Mouse (Mus musculus) embryonic facial prominence, embryonic 14.5 days (tissue): ENCODE results near the gene Paxip1. TPM values are rescaled to one million over a fixed set of nuclear protein-coding genes. Genes with fewer than 3 reads are reported as not detected.

Source experiments
- ATAC-seq: fragments of 200-750 bp; cut with Nextera tagmentation; 2 replicates; pipeline ENCODE4 v1.8.0; 2017; ENCODE audit warnings: low read depth, moderate number of reproducible peaks, moderate TSS enrichment
- DNase-seq: peaks from one replicate; pipeline ENCODE4 v3.0.0-alpha.2; 2015; ENCODE audit warnings: low spot score
- H3K27ac ChIP-seq: fragments of 300-500 bp; sonication (generic); replicated peaks from 2 replicates; pipeline ENCODE4 v1.5.1; 2014; ENCODE audit warnings: low read depth, mild to moderate bottlenecking, low read length, moderate library complexity
- H3K27me3 ChIP-seq: fragments of 300-500 bp; sonication (generic); replicated peaks from 2 replicates; pipeline ENCODE4 v1.6.1; 2014; ENCODE audit warnings: low read length; ENCODE audit not compliant: control insufficient read depth, insufficient read depth
- H3K36me3 ChIP-seq: fragments of 300-500 bp; sonication (generic); 2 replicates; pipeline ENCODE4 v1.6.1; 2014; ENCODE audit warnings: low read length, mixed read lengths; ENCODE audit not compliant: control insufficient read depth, insufficient read depth
- H3K4me1 ChIP-seq: fragments of 300-500 bp; sonication (generic); 2 replicates; pipeline ENCODE4 v1.6.1; 2014; ENCODE audit warnings: antibody characterized with exemption, low read length; ENCODE audit not compliant: control insufficient read depth, insufficient read depth
- H3K4me2 ChIP-seq: fragments of 300-500 bp; sonication (generic); 2 replicates; pipeline ENCODE4 v1.6.1; 2014; ENCODE audit warnings: low read depth, mild to moderate bottlenecking, low read length, moderate library complexity, mixed read lengths
- H3K4me3 ChIP-seq: fragments of 300-500 bp; sonication (generic); 2 replicates; pipeline ENCODE4 v1.5.1; 2014; ENCODE audit warnings: low read depth, mild to moderate bottlenecking, low read length
- H3K9ac ChIP-seq: fragments of 300-500 bp; sonication (generic); 2 replicates; pipeline ENCODE4 v1.6.1; 2014; ENCODE audit warnings: low read depth, mild to moderate bottlenecking, low read length, moderate library complexity, mixed read lengths
- H3K9me3 ChIP-seq: fragments of 300-500 bp; sonication (generic); 2 replicates; pipeline ENCODE4 v1.6.1; 2016; ENCODE audit warnings: low read length; ENCODE audit not compliant: control insufficient read depth
- WGBS: fragments of 180-500 bp; shearing (Covaris S2); extraction: QIAGEN DNeasy Blood & Tissue Kit; methylation state at CpG from one replicate; pipeline ENCODE4 v1.1.7; 2014; 5-methylcytosine and 5-hydroxymethylcytosine counted together
- polyA plus RNA-seq: library from polyadenylated mRNA; unstranded; fragments of >200 nt; fragmentation: Nextera tagmentation; extraction: Ambion mirVana; gene quantifications from 2 replicates; pipeline ENCODE4 v1.2.1, GENCODE M21; 2014

Gene Paxip1
- polyA plus RNA-seq, result 32.6 and 35.6 TPM in 2 replicates

- under 1% methylated on average over 36 of the region's 73 CpGs for WGBS
- H3K4me3 ChIP-seq, result peak within 1 kb of the TSS; percentile 79
Observed at GRCm38 (mm10) chr5:27791303-27792172, at the start of gene Paxip1. TSS of gene Paxip1 (minus strand) at chr5:27791691.

GRCm38 (mm10) chr5:27838061-27838460 is 46.6 kb upstream of the Paxip1 start:
- H3K36me3 ChIP-seq, result no peaks in the 10 kb centered on the region
- no peaks in the 10 kb centered on the region for H3K9me3 ChIP-seq
- peaks cover 13% of the 10 kb centered on the region for H3K27me3 ChIP-seq
- ATAC-seq (no peak), DNase-seq (no peak)
- no peak overlapping the region for H3K4me3 ChIP-seq
- peaks cover 5% of the 10 kb centered on the region; the same call in 1 of the 2 replicates for H3K4me1 ChIP-seq
- no peak overlapping the region for H3K27ac ChIP-seq
- no peak overlapping the region for H3K9ac ChIP-seq
- WGBS, result 44% methylated on average over 4 of the region's 4 CpGs
- H3K4me2 ChIP-seq, result no peak overlapping the region

More at GRCm38 (mm10) chr5:27791303-27792172, at the start of gene Paxip1:
- no peaks in the 10 kb centered on the region for H3K27me3 ChIP-seq
- DNase-seq, result peak; percentile 97
- H3K9ac ChIP-seq, result peak within 1 kb of the TSS; percentile 91
- H3K4me1 ChIP-seq, result peaks cover 10% of the 10 kb centered on the region; the same call in 1 of the 2 replicates
- peak within 1 kb of the TSS; percentile 96 for H3K27ac ChIP-seq
- peaks cover 24% of the 10 kb centered on the region for H3K36me3 ChIP-seq
- no peaks in the 10 kb centered on the region for H3K9me3 ChIP-seq
- ATAC-seq, result peak; percentile 97
- peak within 1 kb of the TSS; percentile 80 for H3K4me2 ChIP-seq

- 71% methylated on average over 2 of the region's 2 CpGs for WGBS
- no peaks in the 10 kb centered on the region for H3K36me3 ChIP-seq
- no peak for ATAC-seq
- no peak overlapping the region for H3K4me3 ChIP-seq
- no peaks in the 10 kb centered on the region for H3K27me3 ChIP-seq
- no peak overlapping the region for H3K27ac ChIP-seq
- no peaks in the 10 kb centered on the region for H3K9me3 ChIP-seq
- H3K9ac ChIP-seq, result no peak overlapping the region
- H3K4me2 ChIP-seq, result no peak overlapping the region
- DNase-seq, result no peak
- no peaks in the 10 kb centered on the region for H3K4me1 ChIP-seq
Observed at GRCm38 (mm10) chr5:27835096-27835495, 43.6 kb upstream of the Paxip1 start.

GRCm38 (mm10) chr5:27827971-27828370 is 36.5 kb upstream of the Paxip1 start:
- Histone ChIP-seq H3K27me3 (no peaks in the 10 kb centered on the region), H3K9ac (no peak overlapping the region), H3K9me3 (no peaks in the 10 kb centered on the region), H3K4me3 (no peak overlapping the region), H3K36me3 (no peaks in the 10 kb centered on the region), H3K4me1 (no peaks in the 10 kb centered on the region), H3K4me2 (no peak overlapping the region), H3K27ac (no peak overlapping the region)
- DNase-seq (no peak), ATAC-seq (no peak)
- WGBS, result 82% methylated on average over 7 of the region's 7 CpGs

- Histone ChIP-seq H3K4me1 (no peaks in the 10 kb centered on the region), H3K27me3 (no peaks in the 10 kb centered on the region), H3K36me3 (no peaks in the 10 kb centered on the region), H3K4me2 (no peak overlapping the region), H3K4me3 (no peak overlapping the region), H3K9ac (no peak overlapping the region), H3K9me3 (no peaks in the 10 kb centered on the region), H3K27ac (no peak overlapping the region)
- ATAC-seq, result no peak
- WGBS, result 50% methylated on average over 6 of the region's 6 CpGs
- peak; percentile 65 for DNase-seq
Observed at GRCm38 (mm10) chr5:27821161-27821560, 29.7 kb upstream of the Paxip1 start.

- ATAC-seq, result no peak
- no peak overlapping the region for H3K4me3 ChIP-seq
Observed at GRCm38 (mm10) chr5:27818840-27819672, 27.6 kb upstream of the Paxip1 start.

GRCm38 (mm10) chr5:27814282-27814681 is 22.8 kb upstream of the Paxip1 start:
- Histone ChIP-seq H3K27me3 (no peaks in the 10 kb centered on the region), H3K4me1 (no peaks in the 10 kb centered on the region), H3K9ac (no peak overlapping the region), H3K4me2 (no peak overlapping the region), H3K36me3 (no peaks in the 10 kb centered on the region), H3K27ac (no peak overlapping the region), H3K4me3 (no peak overlapping the region), H3K9me3 (no peaks in the 10 kb centered on the region)
- DNase-seq (no peak), ATAC-seq (no peak)
- WGBS, result 83% methylated on average over 2 of the region's 2 CpGs

More at GRCm38 (mm10) chr5:27818840-27819672, 27.6 kb upstream of the Paxip1 start:
- Histone ChIP-seq H3K9me3 (no peaks in the 10 kb centered on the region), H3K4me1 (no peaks in the 10 kb centered on the region), H3K27ac (no peak overlapping the region), H3K4me2 (no peak overlapping the region), H3K27me3 (no peaks in the 10 kb centered on the region), H3K9ac (no peak overlapping the region), H3K36me3 (no peaks in the 10 kb centered on the region)
- 60% methylated on average over 3 of the region's 3 CpGs for WGBS
- DNase-seq, result peak; percentile 9

GRCm38 (mm10) chr5:27793923-27794322 is 2.4 kb upstream of the Paxip1 start:
- no peaks in the 10 kb centered on the region for H3K9me3 ChIP-seq
- H3K27me3 ChIP-seq, result no peaks in the 10 kb centered on the region
- no peak overlapping the region for H3K4me2 ChIP-seq
- ATAC-seq, result no peak
- WGBS, result 12% methylated on average over 1 of the region's 1 CpGs
- H3K36me3 ChIP-seq, result 0 out of 2 replicates have a peak, but pooled peaks cover under 1% of the 10 kb centered on the region
- H3K4me3 ChIP-seq, result no peak overlapping the region
- H3K4me1 ChIP-seq, result peaks cover 10% of the 10 kb centered on the region; the same call in 1 of the 2 replicates
- peak; percentile 26 for DNase-seq
- no peak overlapping the region for H3K27ac ChIP-seq
- H3K9ac ChIP-seq, result no peak overlapping the region
